Mouse (Mus musculus) skeletal muscle tissue, postnatal 0 days (tissue): ENCODE data around the gene Dnaja3. TPM values are rescaled to one million over a fixed set of nuclear protein-coding genes. Genes with fewer than 3 reads are reported as not detected.

Experiments
- polyA plus RNA-seq: library from polyadenylated mRNA; unstranded; fragments of >200 nt; fragmentation: Nextera tagmentation; extraction: Ambion mirVana; gene quantifications from 2 replicates; pipeline ENCODE4 v1.2.1, GENCODE M21; 2015

Dnaja3 gene
- 92.8 and 95.1 TPM in 2 replicates for polyA plus RNA-seq

GRCm38 (mm10) chr16:4639831-4640237 lies at the start of gene Dnaja3, which contains the start of gene Vasn:
Gene Dnaja3 (plus strand): TSS chr16:4639989.
Gene Vasn (plus strand): TSS chr16:4639941.

GRCm38 (mm10) chr16:4593971-4594813 lies 45.6 kb upstream of the Dnaja3 start, which contains the start of gene Glis2:
Gene Glis2 (plus strand): TSS chr16:4594713.

GRCm38 (mm10) chr16:4624481-4625110 lies 15.2 kb upstream of the Dnaja3 start, which contains the start of gene Pam16:
Gene Pam16 (minus strand): TSS chr16:4624988.

GRCm38 (mm10) chr16:4679121-4680018 lies 39.6 kb downstream of the Dnaja3 start, which contains the start of gene Coro7:
Gene Coro7 (minus strand): TSS chr16:4679777.

GRCm38 (mm10) chr16:4718753-4719518 lies 79.1 kb downstream of the Dnaja3 start, which contains the start of gene Nmral1:
Gene Nmral1 (minus strand): TSS chr16:4719356.

GRCm38 (mm10) chr16:4725780-4726527 lies 86.2 kb downstream of the Dnaja3 start, which contains the start of gene Hmox2:
Gene Hmox2 (plus strand): TSS chr16:4726361.

Other genes starting within 250 kb of the Dnaja3 start
- 2.8 TPM in 2 replicates for gene Adcy9, start 219.5 kb upstream of the Dnaja3 start, polyA plus RNA-seq
- 432 and 507 TPM in 2 replicates for gene Srl, start 98.2 kb upstream of the Dnaja3 start, polyA plus RNA-seq
- gene Tfap4, start 80.1 kb upstream of the Dnaja3 start, polyA plus RNA-seq, result 7.8 and 8.1 TPM in 2 replicates
- gene Glis2, start 45.3 kb upstream of the Dnaja3 start, polyA plus RNA-seq, result 12.3 and 14.4 TPM in 2 replicates
- 110 and 139 TPM in 2 replicates for gene Pam16, start 15.0 kb upstream of the Dnaja3 start, polyA plus RNA-seq
- 5.5 and 7.0 TPM in 2 replicates for gene Vasn, start within 50 bp of the Dnaja3 start, polyA plus RNA-seq
- 6.4 and 9.4 TPM in 2 replicates for gene Coro7, start 39.8 kb downstream of the Dnaja3 start, polyA plus RNA-seq
- 9.6 and 11.7 TPM in 2 replicates for gene Nmral1, start 79.4 kb downstream of the Dnaja3 start, polyA plus RNA-seq
- gene Hmox2, start 86.4 kb downstream of the Dnaja3 start, polyA plus RNA-seq, result 58.7 and 65.2 TPM in 2 replicates
- gene Cdip1, start 150.3 kb downstream of the Dnaja3 start, polyA plus RNA-seq, result 121 and 134 TPM in 2 replicates
- gene 4930562C15Rik, start 195.4 kb downstream of the Dnaja3 start, polyA plus RNA-seq, result 0.12 and 0.14 TPM in 2 replicates
- gene Ubald1, start 240.3 kb downstream of the Dnaja3 start, polyA plus RNA-seq, result 34.4 and 37.2 TPM in 2 replicates
- 61.0 and 64.5 TPM in 2 replicates for gene Mgrn1, start 246.3 kb downstream of the Dnaja3 start, polyA plus RNA-seq